16 mouse cellular contexts compared by ENCODE assay signal in the genomic region with DNA sequence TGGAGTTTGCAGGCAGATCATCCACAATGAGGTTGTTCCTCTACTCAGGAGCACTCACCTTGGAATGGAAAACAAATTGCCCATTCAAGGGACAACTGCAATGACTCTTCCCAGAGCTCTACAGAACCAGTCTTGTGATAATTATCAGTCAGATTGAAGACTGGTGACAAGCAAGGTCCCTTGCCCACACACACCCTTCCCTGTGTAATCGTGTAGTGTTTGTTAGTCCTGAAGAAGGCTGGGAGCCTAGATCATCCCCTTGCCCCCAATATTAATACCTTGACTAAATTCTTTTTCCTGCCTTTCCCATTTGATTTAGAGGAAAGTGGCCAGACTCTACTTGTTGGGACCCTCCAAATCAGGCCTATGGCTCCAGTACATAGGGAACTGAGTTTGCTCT.
"Had no signal": no experiment of that assay in that cellular context is flagged by ENCODE, and none has a peak within 500 bp of the region (broad histone marks: within the 10 kb centered on the region; RNA-seq: fewer than 3 reads in every experiment).

No protein-coding gene starts in this region.

- DNase-seq: retina, postnatal 1 day; right cerebral cortex, adult 18-20 months; right cerebral cortex, postnatal 14 days; right cerebral cortex, postnatal 25 days; right cerebral cortex, postnatal 4 days; spleen, adult 18-20 months; thymus, adult 18-20 months; thymus, adult 2 months; thymus, postnatal 14 days; thymus, postnatal 25 days; thymus, postnatal 36 days; thymus, postnatal 4 days had no signal

- H3K27ac ChIP-seq: neural tube, embryonic 13.5 days; neural tube, embryonic 15.5 days; stomach, embryonic 15.5 days; stomach, postnatal 0 days had no signal

- H3K9me3 ChIP-seq: neural tube, embryonic 13.5 days; neural tube, embryonic 15.5 days; stomach, embryonic 15.5 days had no signal

- H3K4me3 ChIP-seq: neural tube, embryonic 13.5 days; neural tube, embryonic 15.5 days; stomach, embryonic 15.5 days had no signal

- H3K27me3 ChIP-seq: neural tube, embryonic 13.5 days; neural tube, embryonic 15.5 days; stomach, embryonic 15.5 days had no signal

- H3K4me2 ChIP-seq: neural tube, embryonic 13.5 days; neural tube, embryonic 15.5 days; stomach, embryonic 15.5 days had no signal

- H3K9ac ChIP-seq: neural tube, embryonic 13.5 days; neural tube, embryonic 15.5 days; stomach, embryonic 15.5 days had no signal
